Mouse (Mus musculus) urinary bladder, postnatal 4 days (tissue): ENCODE data around the gene Grik5.
A peak's percentile ranks its signal among the peaks of the same experiment; 100 is the strongest.
"Not testable (repeated sequence)": the region's sequence is repeated elsewhere in the genome, so short reads cannot be mapped to it uniquely, and the experiment has no call there.

ENCODE experiments used
- DNase-seq, 2 experiments: peaks; one replicate each; pipeline ENCODE4 v3.0.0; 2021 to 2022; ENCODE audit warnings: low spot score in 2 of 2

The Grik5 gene

DNA sequence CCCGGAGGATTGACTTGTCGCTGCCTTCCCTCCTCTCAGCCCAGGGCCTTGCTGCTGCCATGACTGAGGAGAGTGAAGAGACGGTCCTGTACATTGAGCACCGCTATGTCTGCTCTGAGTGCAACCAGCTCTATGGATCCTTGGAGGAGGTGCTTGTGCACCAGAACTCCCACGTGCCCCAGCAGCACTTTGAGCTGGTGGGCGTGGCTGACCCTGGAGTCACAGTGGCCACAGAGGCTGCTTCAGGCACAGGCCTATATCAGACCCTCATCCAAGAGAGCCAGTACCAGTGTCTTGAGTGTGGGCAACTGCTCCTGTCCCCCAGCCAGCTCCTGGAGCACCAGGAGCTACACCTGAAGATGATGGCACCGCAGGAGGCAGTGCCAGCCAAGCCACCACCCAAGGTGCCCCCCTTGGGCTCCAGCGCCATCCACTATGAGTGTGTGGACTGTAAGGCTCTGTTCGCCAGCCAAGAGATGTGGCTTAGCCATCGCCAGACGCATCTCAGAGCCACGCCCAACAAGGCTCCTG lies 7.4 kb upstream of the Grik5 start:
- DNase-seq = no peak

DNA sequence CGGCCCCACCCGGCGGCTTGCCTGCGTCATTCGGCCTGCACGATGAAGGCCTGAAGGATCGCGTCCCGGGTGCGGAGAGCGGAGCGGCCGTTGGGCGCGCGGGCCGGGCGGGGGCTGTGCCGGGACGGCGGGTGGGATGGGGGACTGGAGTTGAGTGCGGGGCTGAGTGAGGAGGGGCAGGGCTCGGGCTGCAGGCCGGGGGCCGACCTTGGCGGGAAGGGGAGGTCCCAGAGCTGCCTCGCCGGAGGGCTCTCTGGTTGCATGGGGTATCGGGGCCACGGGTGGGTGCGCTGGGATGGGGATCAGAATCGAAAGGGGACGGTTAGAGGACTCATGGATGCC lies 5.2 kb upstream of the Grik5 start:
- DNase-seq = no peak

- peak; percentile 97 to 98 for DNase-seq
These were observed 4.7 kb upstream of the Grik5 start for GRCm38 (mm10) chr7:25076663-25077413.

GRCm38 (mm10) chr7:25076296-25076662 lies 4.1 kb upstream of the Grik5 start:
- DNase-seq = no peak

GRCm38 (mm10) chr7:25073924-25074323 lies 1.8 kb upstream of the Grik5 start:
- no peak for DNase-seq

DNA sequence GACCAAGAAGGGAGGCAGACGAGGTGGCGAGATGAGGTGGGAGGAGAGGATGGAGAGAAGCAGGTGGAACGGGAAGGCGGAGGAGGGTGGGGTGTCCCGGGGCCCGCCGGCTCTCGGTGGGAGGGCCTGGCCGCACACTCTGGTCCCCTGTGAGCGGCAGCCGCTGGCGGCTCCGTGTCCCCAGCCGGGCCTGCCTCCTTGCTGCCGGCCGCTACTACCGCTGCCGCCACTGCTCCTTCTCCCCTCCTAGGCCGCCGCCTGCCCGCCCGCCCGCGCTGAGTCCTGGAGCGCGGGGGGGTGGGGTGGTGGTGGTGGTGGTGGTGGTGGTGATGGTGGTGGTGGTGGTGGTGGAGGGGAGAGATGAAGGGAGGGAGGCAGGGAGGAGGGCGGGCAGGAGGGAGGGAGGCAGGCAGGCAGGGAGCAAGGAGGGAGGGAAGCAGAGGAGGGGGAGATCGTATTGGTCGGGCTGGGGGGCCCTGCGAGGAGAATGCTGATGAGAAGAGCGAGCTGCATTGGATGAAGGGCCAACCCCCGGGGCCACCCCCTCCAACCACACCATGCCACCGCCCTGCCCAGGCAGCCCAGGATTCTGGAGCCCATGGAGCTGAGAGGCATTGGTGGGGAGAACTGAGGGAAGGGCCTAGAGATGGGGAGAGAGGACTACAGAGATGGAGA lies 707 bp upstream of the Grik5 start:
- DNase-seq = no peak

GRCm38 (mm10) chr7:25068724-25069123 lies 3.4 kb downstream of the Grik5 start:
- DNase-seq = no peak

- no peak for DNase-seq
These were observed 4.1 kb downstream of the Grik5 start for GRCm38 (mm10) chr7:25067909-25068656.

- DNase-seq = no peak
These were observed 4.8 kb downstream of the Grik5 start for GRCm38 (mm10) chr7:25067338-25067737.

GRCm38 (mm10) chr7:25063900-25064299 lies 8.2 kb downstream of the Grik5 start:
- no peak for DNase-seq

GRCm38 (mm10) chr7:25063346-25063745 lies 8.8 kb downstream of the Grik5 start:
- DNase-seq = no peak

DNA sequence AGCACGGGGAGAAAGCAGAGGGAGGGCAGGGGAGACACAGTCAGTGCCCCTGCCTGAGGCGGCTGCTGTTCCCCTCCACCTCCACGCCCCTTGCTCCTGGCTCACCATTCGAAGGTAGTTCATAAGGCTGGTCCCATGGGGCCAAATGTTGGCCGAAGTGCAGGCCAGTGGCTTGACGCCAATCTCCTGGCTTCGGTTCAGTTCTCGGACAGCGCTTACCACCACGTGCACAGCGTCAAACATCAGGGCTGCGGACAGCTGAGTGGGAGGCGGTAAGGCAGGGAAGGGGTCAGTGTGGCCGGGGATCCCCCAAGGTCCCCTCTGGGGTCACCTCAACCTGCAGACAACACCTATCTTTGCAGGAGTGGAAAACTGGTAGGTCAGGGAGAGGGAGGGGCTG lies 13.3 kb downstream of the Grik5 start:
- no peak for DNase-seq

DNA sequence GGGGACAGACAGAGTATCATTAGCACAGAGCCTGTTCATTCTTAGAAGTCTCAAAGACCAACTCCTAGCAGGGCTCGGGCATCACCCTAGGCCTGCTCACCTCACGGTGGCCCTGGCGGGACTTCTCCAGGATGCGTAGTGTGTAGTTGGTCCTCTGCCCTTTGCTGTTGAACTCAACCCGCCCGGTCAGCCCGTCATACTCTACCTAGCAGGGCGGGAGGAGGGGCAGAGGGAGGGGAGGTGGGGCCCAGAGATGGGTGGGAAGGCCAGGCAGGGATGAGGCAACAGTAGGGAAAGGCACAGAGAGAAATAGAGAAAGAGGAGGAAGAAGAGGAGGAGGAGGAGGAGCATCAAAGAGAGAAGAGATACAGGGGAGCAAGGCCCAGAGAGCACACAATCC lies 13.8 kb downstream of the Grik5 start:
- no peak for DNase-seq

- no peak for DNase-seq
These were observed 14.3 kb downstream of the Grik5 start for GRCm38 (mm10) chr7:25057888-25058287.

DNA sequence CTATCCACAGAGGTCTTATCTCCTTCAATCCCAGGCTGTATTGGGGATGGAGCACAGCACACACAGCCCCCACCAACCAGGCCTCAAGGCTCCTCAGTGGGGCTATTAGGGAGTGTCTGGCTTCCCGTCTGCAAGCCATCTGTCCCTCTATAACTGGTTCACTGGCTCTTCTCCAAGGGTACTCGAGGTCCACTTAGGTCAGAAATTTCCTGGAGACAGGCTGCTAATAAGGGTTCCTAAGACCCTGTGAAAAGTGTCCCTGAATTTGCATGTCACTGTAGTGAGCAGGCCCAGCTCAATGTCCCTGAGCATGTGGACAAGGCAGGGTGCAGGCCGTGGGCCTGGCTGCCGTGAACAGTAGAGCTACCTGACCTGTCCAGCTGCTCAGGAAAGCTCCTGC lies 15.2 kb downstream of the Grik5 start:
- DNase-seq = no peak

DNA sequence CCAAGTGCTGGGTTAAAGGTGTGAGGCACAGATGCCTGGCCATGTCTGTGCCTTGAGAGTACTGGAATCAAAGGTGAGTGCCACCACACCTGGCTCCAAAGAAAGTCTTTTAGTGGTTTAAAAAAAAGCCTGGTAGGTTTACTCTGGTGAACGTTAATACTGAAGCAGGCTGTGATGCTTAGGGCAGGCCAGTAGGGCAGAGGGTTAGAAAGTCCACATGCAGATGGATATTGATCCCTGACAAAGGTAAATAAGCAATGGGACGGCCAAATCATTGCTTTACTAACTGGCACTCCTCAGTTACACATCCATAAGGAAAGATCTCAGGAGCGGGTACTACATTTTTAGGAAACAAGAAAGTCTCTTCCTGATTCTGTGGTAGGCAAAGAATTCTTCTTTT lies 19.6 kb downstream of the Grik5 start:
- DNase-seq = no peak

DNA sequence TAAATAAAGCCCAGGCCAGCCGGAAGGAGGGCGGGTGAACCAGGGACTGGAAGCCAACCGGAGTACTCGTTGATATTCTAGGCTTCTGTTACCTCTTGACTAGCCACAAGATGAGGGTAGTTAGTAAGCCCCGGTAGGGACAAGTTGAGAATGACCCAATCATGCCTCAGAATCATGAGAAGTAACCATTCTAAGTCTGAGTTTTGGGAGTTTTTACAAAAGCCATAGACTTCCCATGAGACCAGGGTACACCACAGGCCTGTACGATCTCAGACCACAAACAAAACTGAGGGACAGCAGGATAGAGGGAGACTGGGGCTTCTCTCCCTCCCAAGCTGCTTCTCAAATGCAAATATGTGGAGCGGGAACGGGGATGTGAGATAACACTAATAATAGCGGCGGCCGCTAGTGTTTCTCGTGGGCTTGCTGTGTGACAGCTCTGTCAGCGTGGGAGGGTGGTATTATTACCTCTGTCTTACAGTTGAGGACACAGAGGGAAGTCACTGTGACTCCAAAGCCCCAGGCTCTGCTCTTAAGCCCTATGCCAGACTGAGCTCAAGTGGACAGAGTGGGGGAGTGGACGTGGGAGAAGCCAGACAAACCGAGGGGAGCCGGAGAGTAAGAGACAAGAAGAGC lies 22.7 kb downstream of the Grik5 start:
- DNase-seq = no peak

GRCm38 (mm10) chr7:25047363-25047762 lies 24.8 kb downstream of the Grik5 start:
- no peak for DNase-seq

DNA sequence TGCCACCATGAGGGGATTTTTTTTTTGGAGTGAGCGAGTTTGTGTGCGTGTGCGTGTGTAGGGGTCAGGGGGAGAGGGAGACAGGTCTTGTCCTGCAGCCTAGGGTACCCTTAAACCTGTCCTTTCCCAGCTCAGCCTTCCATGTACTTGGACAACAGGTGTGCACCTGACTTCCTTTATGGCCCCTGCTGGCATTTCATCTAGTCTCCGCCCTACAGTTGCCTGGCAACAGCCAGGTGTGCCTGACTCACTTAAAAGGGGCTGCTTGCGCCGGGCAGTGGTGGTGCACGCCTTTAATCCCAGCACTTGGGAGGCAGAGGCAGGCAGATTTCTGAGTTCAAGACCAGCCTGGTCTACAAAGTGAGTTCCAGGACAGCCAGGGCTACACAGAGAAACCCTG lies 27.5 kb downstream of the Grik5 start:
- not testable (repeated sequence) for DNase-seq

DNA sequence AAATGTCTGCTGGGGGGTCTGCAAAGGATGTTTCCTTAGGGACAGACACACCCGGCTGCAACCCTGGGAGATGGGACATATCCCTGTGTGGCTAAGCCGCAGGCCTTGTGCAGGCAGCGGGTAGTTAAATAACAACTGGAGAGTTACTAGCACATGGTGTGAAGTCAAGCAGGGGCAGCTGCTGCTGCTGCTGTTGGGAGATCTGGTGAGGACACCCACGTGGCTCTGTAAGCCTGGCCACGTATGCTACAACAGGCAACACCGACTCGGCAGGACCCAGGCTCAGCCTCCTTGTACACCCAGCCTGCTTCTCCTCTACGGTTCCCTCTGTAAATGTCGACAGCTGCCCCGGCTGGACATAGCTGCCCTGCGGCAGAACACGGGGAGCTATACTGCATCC lies 30.2 kb downstream of the Grik5 start:
- no peak for DNase-seq

GRCm38 (mm10) chr7:25035916-25036315 lies 36.2 kb downstream of the Grik5 start:
- no peak for DNase-seq

DNA sequence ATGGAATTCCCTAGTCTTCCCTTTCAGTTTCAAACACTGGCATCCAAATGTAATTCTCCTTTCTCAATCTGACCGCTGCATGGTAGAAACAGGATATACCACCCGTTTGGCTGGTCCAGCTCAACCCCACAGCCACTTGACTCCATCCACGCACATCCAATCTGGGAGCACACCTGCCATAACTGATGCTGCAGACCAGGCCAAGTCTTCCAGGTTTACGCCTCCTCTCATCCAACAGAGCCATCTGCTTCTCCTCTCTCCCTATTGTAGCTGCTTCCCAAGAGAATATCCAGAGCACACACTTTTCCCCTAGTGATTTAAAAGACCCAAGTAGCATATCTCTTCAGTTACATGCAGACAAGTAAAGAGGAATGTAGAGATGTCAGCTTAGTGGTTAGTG lies 37.4 kb downstream of the Grik5 start:
- no peak for DNase-seq
